Mouse (Mus musculus): ENCODE measurements at regions not wholly inside any gene's neighbourhood (a gene's known extent, or its start where the extent isn't known, plus 50 kb on each side); places are given as distances from the start of the nearest gene placed in this dataset.

- Histone ChIP-seq H3K4me2 (ENCODE audit: low read length) (no peak overlapping the region), H3K9ac (ENCODE audit: low read depth, low read length) (no peak overlapping the region), H3K27ac (ENCODE audit: low read depth, low read length) (no peak overlapping the region), H3K4me1 (ENCODE audit: control insufficient read depth, insufficient read depth, low read depth, low read length) (no peaks in the 10 kb centered on the region), H3K9me3 (ENCODE audit: control insufficient read depth, low read length) (no peaks in the 10 kb centered on the region), H3K4me3 (ENCODE audit: low read length) (no peak overlapping the region), H3K27me3 (replicated peaks; ENCODE audit: control insufficient read depth, insufficient read depth, low read length) (no peaks in the 10 kb centered on the region), H3K36me3 (ENCODE audit: control insufficient read depth, insufficient read depth, low read length) (no peaks in the 10 kb centered on the region)
- no peak for ATAC-seq
- 28% methylated on average over 2 of the region's 2 CpGs for WGBS
These were observed 182.7 kb upstream of the Ptprk start for GRCm38 (mm10) chr10:27891778-27892512.

- H3K36me3 ChIP-seq (ENCODE audit: control insufficient read depth, insufficient read depth, low read length), result no peaks in the 10 kb centered on the region
- no peak overlapping the region for H3K4me3 ChIP-seq (ENCODE audit: low read length)
- H3K4me2 ChIP-seq (ENCODE audit: low read length), result no peak overlapping the region
- ATAC-seq, result no peak
- H3K4me1 ChIP-seq (ENCODE audit: control insufficient read depth, insufficient read depth, low read depth, low read length), result no peaks in the 10 kb centered on the region
- H3K9ac ChIP-seq (ENCODE audit: low read depth, low read length), result no peak overlapping the region
- WGBS, result 73% methylated on average over 2 of the region's 2 CpGs
- no peaks in the 10 kb centered on the region for H3K27me3 ChIP-seq (replicated peaks; ENCODE audit: control insufficient read depth, insufficient read depth, low read length)
- H3K27ac ChIP-seq (ENCODE audit: low read depth, low read length), result no peak overlapping the region
- H3K9me3 ChIP-seq (ENCODE audit: control insufficient read depth, low read length), result no peaks in the 10 kb centered on the region
These were observed 158.2 kb upstream of the Ptprk start for GRCm38 (mm10) chr10:27916406-27916805.

- WGBS, result 48% methylated on average over 5 of the region's 5 CpGs
- Histone ChIP-seq H3K9me3 (ENCODE audit: control insufficient read depth, low read length) (peaks cover 2% of the 10 kb centered on the region; the same call in 1 of the 2 replicates), H3K4me2 (ENCODE audit: low read length) (no peak overlapping the region), H3K4me1 (ENCODE audit: control insufficient read depth, insufficient read depth, low read depth, low read length) (no peaks in the 10 kb centered on the region), H3K27me3 (replicated peaks; ENCODE audit: control insufficient read depth, insufficient read depth, low read length) (no peaks in the 10 kb centered on the region), H3K9ac (ENCODE audit: low read depth, low read length) (no peak overlapping the region), H3K27ac (ENCODE audit: low read depth, low read length) (no peak overlapping the region), H3K4me3 (ENCODE audit: low read length) (no peak overlapping the region), H3K36me3 (ENCODE audit: control insufficient read depth, insufficient read depth, low read length) (no peaks in the 10 kb centered on the region)
- ATAC-seq, result no peak
These were observed 147.4 kb upstream of the Ptprk start for GRCm38 (mm10) chr10:27927266-27927665.

- WGBS, result 88% methylated on average over 5 of the region's 5 CpGs
- H3K4me1 ChIP-seq (ENCODE audit: control insufficient read depth, insufficient read depth, low read depth, low read length), result no peaks in the 10 kb centered on the region
These were observed 132.5 kb upstream of the Ptprk start for GRCm38 (mm10) chr10:27942136-27942535.

GRCm38 (mm10) chr10:27949127-27949526 lies 125.5 kb upstream of the Ptprk start:
- Histone ChIP-seq H3K27me3 (replicated peaks; ENCODE audit: control insufficient read depth, insufficient read depth, low read length) (no peaks in the 10 kb centered on the region), H3K9ac (ENCODE audit: low read depth, low read length) (no peak overlapping the region), H3K9me3 (ENCODE audit: control insufficient read depth, low read length) (no peaks in the 10 kb centered on the region), H3K4me3 (ENCODE audit: low read length) (no peak overlapping the region), H3K36me3 (ENCODE audit: control insufficient read depth, insufficient read depth, low read length) (no peaks in the 10 kb centered on the region), H3K4me1 (ENCODE audit: control insufficient read depth, insufficient read depth, low read depth, low read length) (no peaks in the 10 kb centered on the region), H3K27ac (ENCODE audit: low read depth, low read length) (no peak overlapping the region), H3K4me2 (ENCODE audit: low read length) (no peak overlapping the region)
- no peak for ATAC-seq
- WGBS, result 88% methylated on average over 1 of the region's 1 CpGs

More at GRCm38 (mm10) chr10:27942136-27942535, 132.5 kb upstream of the Ptprk start:
- no peaks in the 10 kb centered on the region for H3K27me3 ChIP-seq (replicated peaks; ENCODE audit: control insufficient read depth, insufficient read depth, low read length)
- no peak overlapping the region for H3K4me3 ChIP-seq (ENCODE audit: low read length)
- ATAC-seq, result no peak
- H3K36me3 ChIP-seq (ENCODE audit: control insufficient read depth, insufficient read depth, low read length), result no peaks in the 10 kb centered on the region
- no peaks in the 10 kb centered on the region for H3K9me3 ChIP-seq (ENCODE audit: control insufficient read depth, low read length)
- no peak overlapping the region for H3K9ac ChIP-seq (ENCODE audit: low read depth, low read length)
- H3K27ac ChIP-seq (ENCODE audit: low read depth, low read length), result no peak overlapping the region
- no peak overlapping the region for H3K4me2 ChIP-seq (ENCODE audit: low read length)

GRCm38 (mm10) chr10:27968202-27968601 lies 106.4 kb upstream of the Ptprk start:
- 100% methylated on average over 1 of the region's 1 CpGs for WGBS

GRCm38 (mm10) chr10:27984047-27984446 lies 90.6 kb upstream of the Ptprk start:
- Histone ChIP-seq H3K27ac (ENCODE audit: low read depth, low read length) (no peak overlapping the region), H3K9me3 (ENCODE audit: control insufficient read depth, low read length) (no peaks in the 10 kb centered on the region), H3K4me1 (ENCODE audit: control insufficient read depth, insufficient read depth, low read depth, low read length) (no peaks in the 10 kb centered on the region), H3K27me3 (replicated peaks; ENCODE audit: control insufficient read depth, insufficient read depth, low read length) (no peaks in the 10 kb centered on the region), H3K36me3 (ENCODE audit: control insufficient read depth, insufficient read depth, low read length) (no peaks in the 10 kb centered on the region), H3K4me3 (ENCODE audit: low read length) (no peak overlapping the region), H3K4me2 (ENCODE audit: low read length) (no peak overlapping the region), H3K9ac (ENCODE audit: low read depth, low read length) (no peak overlapping the region)
- WGBS, result 88% methylated on average over 4 of the region's 4 CpGs
- ATAC-seq, result no peak

More at GRCm38 (mm10) chr10:27968202-27968601, 106.4 kb upstream of the Ptprk start:
- Histone ChIP-seq H3K4me3 (ENCODE audit: low read length) (no peak overlapping the region), H3K36me3 (ENCODE audit: control insufficient read depth, insufficient read depth, low read length) (no peaks in the 10 kb centered on the region), H3K9me3 (ENCODE audit: control insufficient read depth, low read length) (no peaks in the 10 kb centered on the region), H3K9ac (ENCODE audit: low read depth, low read length) (no peak overlapping the region), H3K27me3 (replicated peaks; ENCODE audit: control insufficient read depth, insufficient read depth, low read length) (no peaks in the 10 kb centered on the region), H3K27ac (ENCODE audit: low read depth, low read length) (no peak overlapping the region), H3K4me1 (ENCODE audit: control insufficient read depth, insufficient read depth, low read depth, low read length) (no peaks in the 10 kb centered on the region), H3K4me2 (ENCODE audit: low read length) (no peak overlapping the region)
- ATAC-seq, result no peak

- no peaks in the 10 kb centered on the region for H3K36me3 ChIP-seq (ENCODE audit: control insufficient read depth, insufficient read depth, low read length)
- no peak for ATAC-seq
- no peak overlapping the region for H3K27ac ChIP-seq (ENCODE audit: low read depth, low read length)
- WGBS, result 80% methylated on average over 1 of the region's 1 CpGs
- H3K4me1 ChIP-seq (ENCODE audit: control insufficient read depth, insufficient read depth, low read depth, low read length), result no peaks in the 10 kb centered on the region
- H3K4me3 ChIP-seq (ENCODE audit: low read length), result no peak overlapping the region
- no peak overlapping the region for H3K4me2 ChIP-seq (ENCODE audit: low read length)
- no peak overlapping the region for H3K9ac ChIP-seq (ENCODE audit: low read depth, low read length)
- no peaks in the 10 kb centered on the region for H3K27me3 ChIP-seq (replicated peaks; ENCODE audit: control insufficient read depth, insufficient read depth, low read length)
- no peaks in the 10 kb centered on the region for H3K9me3 ChIP-seq (ENCODE audit: control insufficient read depth, low read length)
These were observed 89.6 kb upstream of the Ptprk start for GRCm38 (mm10) chr10:27985068-27985467.

- no peak overlapping the region for H3K9ac ChIP-seq (ENCODE audit: low read depth, low read length)
- no peak overlapping the region for H3K27ac ChIP-seq (ENCODE audit: low read depth, low read length)
- no peaks in the 10 kb centered on the region for H3K36me3 ChIP-seq (ENCODE audit: control insufficient read depth, insufficient read depth, low read length)
- no peaks in the 10 kb centered on the region for H3K27me3 ChIP-seq (replicated peaks; ENCODE audit: control insufficient read depth, insufficient read depth, low read length)
- H3K4me1 ChIP-seq (ENCODE audit: control insufficient read depth, insufficient read depth, low read depth, low read length), result peaks cover 4% of the 10 kb centered on the region
- ATAC-seq, result no peak
- 91% methylated on average over 5 of the region's 5 CpGs for WGBS
- H3K9me3 ChIP-seq (ENCODE audit: control insufficient read depth, low read length), result no peaks in the 10 kb centered on the region
- no peak overlapping the region for H3K4me2 ChIP-seq (ENCODE audit: low read length)
- no peak overlapping the region for H3K4me3 ChIP-seq (ENCODE audit: low read length)
These were observed 87.6 kb upstream of the Ptprk start for GRCm38 (mm10) chr10:27987026-27987425.
